Mouse (Mus musculus): ENCODE measurements around the gene Wls.

Wls gene

GRCm38 (mm10) chr3:159839481-159839880, at the start of gene Wls:
Gene Wls (plus strand): TSS chr3:159839672.
- peak; percentile 50 for DNase-seq

- DNase-seq, result no peak
These were observed 49.7 kb upstream of the Wls start for GRCm38 (mm10) chr3:159789781-159790180.

- no peak for DNase-seq
These were observed 7.9 kb upstream of the Wls start for GRCm38 (mm10) chr3:159831535-159831934.

GRCm38 (mm10) chr3:159840002-159840816, 737 bp downstream of the Wls start:
- peak; percentile 52 for DNase-seq

- peak; percentile 43 for DNase-seq
These were observed 1.4 kb downstream of the Wls start for GRCm38 (mm10) chr3:159840817-159841390.

- DNase-seq, result peak; percentile 12
These were observed 2.0 kb downstream of the Wls start for GRCm38 (mm10) chr3:159841458-159841857.

- no peak for DNase-seq
These were observed 3.7 kb downstream of the Wls start for GRCm38 (mm10) chr3:159843135-159843534.

GRCm38 (mm10) chr3:159847410-159848016, 8.0 kb downstream of the Wls start:
- DNase-seq, result no peak

- DNase-seq, result no peak
These were observed 8.7 kb downstream of the Wls start for GRCm38 (mm10) chr3:159848156-159848555.

GRCm38 (mm10) chr3:159851476-159851875, 12.0 kb downstream of the Wls start:
- DNase-seq, result no peak

- no peak for DNase-seq
These were observed 12.5 kb downstream of the Wls start for GRCm38 (mm10) chr3:159851980-159852379.

GRCm38 (mm10) chr3:159857112-159857511, 17.6 kb downstream of the Wls start:
- DNase-seq, result no peak

- DNase-seq, result no peak
These were observed 26.2 kb downstream of the Wls start for GRCm38 (mm10) chr3:159865691-159866090.

GRCm38 (mm10) chr3:159878983-159879382, 39.5 kb downstream of the Wls start:
- no peak for DNase-seq

- no peak for DNase-seq
These were observed 43.9 kb downstream of the Wls start for GRCm38 (mm10) chr3:159883325-159883724.

GRCm38 (mm10) chr3:159884802-159885201, 45.3 kb downstream of the Wls start:
- no peak for DNase-seq

- no peak for DNase-seq
These were observed 45.8 kb downstream of the Wls start for GRCm38 (mm10) chr3:159885271-159885670.

GRCm38 (mm10) chr3:159885781-159886400, 46.4 kb downstream of the Wls start:
- no peak for DNase-seq

GRCm38 (mm10) chr3:159890176-159891056, 50.9 kb downstream of the Wls start:
- DNase-seq, result no peak

GRCm38 (mm10) chr3:159891057-159891752, 51.7 kb downstream of the Wls start:
- peak; percentile 10 for DNase-seq

GRCm38 (mm10) chr3:159907329-159907728, 67.9 kb downstream of the Wls start:
- DNase-seq, result no peak

All from thymus, postnatal 4 days (tissue).